Mouse (Mus musculus) c-Kit-positive CD71-positive TER-119-negative erythroid progenitor cells, embryonic 14.5 days (primary cell): ENCODE results near the gene Npc2.

ENCODE experiments used
- DNase-seq: peaks from one replicate; pipeline ENCODE4 v3.0.0-alpha.2; 2013; ENCODE audit warnings: low read depth

Gene Npc2

DNA sequence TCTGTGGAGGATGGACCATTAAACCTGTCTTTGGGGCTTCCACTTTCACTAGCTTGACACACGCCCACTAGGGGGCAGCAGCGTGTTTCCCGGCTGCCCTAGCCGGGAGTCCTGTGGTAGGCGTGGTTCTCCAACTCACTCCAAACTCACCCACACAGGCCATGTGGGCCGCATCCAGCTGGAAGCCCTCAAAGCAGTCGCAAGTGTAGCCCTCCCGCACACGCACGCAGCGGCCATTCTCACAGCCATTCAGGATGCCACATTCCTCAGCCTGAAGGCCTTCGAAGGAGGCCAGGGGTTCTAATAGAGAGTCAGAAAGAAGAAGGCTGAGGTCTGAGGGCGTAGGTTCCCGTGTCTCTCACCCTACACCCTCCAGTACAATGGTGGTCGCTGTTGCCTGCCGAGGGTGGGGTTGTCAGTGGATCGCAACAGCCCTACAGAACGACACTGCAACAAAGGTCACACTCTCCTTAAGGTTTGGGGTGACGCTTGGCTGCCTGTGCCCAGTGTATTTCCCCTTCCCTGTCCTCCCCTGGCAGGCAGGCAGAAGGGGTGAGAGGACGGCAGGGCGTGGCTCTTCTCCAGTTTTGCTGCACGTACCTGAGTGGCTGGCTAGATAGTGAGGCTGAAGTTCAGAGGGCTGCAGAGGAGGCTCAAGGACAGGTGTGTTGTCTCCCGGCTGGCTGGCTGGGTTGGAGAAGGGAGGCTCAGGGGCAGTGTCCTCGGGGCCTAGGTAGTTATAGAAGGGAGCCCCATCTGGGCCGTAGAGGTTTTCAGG, 11.8 kb upstream of the Npc2 start:
- DNase-seq = peak; percentile 87

DNA sequence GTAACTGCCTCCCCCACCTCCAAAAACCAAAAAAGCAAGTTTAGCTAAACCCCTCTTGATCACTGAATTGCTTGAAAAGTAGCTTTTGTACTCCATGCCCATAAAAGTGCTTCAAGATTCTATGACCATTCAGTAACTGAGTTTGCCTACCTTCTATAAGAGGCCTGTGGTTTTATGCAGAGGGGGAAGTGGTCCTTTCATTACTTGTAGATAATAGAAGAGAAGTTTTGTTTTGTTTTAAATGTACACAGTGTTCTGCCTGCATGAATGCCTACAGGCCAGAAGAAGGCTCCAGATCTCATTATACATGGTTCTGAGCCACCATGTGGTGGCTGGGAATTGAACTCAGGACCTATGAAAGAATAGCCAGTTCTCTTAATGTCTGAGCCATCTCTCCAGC, 3.3 kb upstream of the Npc2 start:
- no peak for DNase-seq

GRCm38 (mm10) chr12:84774376-84774775, 1.4 kb upstream of the Npc2 start:
- DNase-seq = peak; percentile 59

GRCm38 (mm10) chr12:84773476-84773875, 524 bp upstream of the Npc2 start:
- DNase-seq = no peak

DNA sequence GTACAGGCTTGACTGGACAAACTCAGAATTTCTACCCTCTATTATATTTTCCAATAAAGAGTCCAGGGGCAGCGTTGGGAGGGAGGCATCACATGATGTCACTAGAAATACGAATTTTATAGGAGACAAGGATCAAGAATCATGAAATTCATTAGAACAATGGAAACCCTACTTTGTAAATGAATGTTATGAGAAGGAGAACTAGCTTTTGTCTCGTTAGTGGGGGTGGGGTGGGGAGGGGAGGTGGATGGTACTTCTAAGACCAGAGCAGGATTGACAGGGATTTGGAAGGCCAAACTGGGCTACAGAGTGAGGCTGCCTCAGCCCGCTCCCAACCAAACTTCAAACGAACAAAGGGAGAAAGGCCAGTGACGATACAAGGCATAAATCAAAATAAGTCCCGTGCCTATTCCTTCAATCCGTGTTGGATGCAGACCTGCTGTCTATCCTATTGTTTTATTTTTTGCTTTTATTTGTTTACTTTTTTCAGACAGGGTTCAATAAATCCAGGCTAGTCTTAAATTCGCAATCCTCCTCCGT, 901 bp downstream of the Npc2 start:
- DNase-seq = no peak

DNA sequence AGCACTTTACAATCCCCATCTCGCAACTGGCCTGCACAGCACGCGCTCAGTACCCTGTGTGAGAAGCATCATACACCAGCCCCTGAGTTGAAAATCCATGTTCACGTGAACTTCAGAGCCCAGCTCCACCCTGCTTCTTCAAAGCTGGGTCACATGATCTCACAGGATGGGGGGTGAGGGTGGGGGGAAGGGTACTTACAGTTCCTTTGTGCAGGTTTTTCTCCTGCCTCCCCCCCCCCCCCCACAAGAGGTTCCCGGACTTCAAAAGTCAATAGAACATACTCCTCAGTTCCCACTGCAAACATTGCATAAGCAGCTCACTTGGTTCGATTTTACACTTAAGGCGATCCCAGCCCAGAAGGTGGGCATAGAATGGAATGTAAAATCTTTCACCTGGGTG, 3.3 kb downstream of the Npc2 start:
- no peak for DNase-seq

- no peak for DNase-seq
These were observed 5.4 kb downstream of the Npc2 start for GRCm38 (mm10) chr12:84767510-84767909.

DNA sequence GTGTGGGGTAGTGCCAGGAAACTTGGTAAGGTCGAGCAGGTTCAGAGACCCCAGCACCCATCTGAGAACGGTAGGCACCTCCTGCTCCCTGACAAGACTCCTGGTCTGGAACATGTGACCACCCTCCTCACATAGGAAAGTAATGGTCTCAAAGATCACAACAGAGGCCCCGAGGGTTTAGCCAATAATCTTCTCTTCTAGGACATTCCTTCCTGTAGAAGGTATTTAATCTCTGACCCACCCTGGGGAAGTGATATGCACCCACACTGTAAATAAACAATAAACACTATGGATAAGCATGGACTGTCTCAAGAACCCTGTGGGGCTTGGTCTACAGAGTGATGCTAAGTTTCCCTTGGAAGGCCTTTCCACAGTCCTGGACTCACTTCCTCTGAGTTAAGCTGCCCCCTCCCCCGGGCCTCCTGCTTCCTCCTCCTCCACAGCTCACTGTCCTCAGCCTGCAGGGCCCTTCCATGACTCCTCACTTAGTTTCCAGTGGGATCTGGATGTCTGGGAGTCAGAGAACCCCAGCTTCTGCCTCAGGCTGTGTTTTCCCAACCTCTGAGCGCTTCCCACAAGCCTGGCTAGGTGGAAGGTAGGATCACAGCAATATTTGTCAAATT, 6.7 kb downstream of the Npc2 start:
- DNase-seq = no peak

GRCm38 (mm10) chr12:84765506-84765905, 7.4 kb downstream of the Npc2 start:
- no peak for DNase-seq

DNA sequence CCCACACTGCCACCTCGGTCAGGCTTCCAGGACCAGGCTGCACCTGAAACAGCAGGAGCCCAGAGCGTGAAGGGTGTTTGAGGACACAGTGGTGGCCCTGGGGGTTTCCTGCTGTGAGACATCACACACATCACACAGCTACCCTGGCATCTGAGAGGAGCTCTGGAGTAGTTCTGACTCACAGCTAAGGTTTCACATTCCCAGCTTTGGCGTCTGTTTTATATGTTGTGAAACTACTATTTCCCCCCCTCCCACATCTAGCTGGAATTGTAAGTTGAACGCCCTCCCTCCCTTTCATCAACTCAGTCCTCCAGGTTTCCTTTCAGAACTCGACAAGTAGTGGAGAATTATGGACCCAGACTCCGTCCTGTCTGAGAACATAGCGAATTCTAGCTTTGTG, 8.2 kb downstream of the Npc2 start:
- DNase-seq = no peak

DNA sequence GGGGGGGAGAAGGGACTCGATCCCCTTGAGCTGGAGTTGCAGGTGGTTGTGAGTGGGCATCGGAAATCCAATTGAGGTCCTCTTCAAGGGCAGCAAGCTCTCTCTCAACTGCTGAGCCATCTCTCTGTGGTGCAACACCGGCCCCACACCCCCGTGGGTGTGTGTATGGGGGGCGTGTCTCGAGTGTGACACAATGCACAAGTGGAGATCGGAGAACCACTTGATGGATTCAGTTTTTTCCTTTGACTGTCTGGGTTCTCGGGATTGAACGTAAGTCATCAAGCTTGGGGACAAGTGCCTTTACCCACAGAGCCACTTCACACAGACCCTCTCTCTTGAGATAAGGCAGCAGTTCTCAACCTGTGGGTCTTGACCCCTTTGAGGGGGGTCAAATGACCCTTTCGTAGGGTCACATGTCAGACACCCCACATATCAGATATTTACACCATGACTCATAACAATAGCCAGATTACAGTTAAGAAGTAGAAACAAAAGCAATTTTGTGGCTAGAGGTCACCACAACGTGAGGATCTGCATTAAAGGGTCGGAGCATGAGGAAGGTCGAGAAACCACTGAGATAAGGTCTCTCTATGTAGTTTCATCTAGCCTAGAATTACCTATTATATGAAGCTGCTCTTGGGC, 9.3 kb downstream of the Npc2 start:
- DNase-seq = no peak

- no peak for DNase-seq
These were observed 10.4 kb downstream of the Npc2 start for GRCm38 (mm10) chr12:84762532-84762931.

GRCm38 (mm10) chr12:84759063-84759462, 13.9 kb downstream of the Npc2 start:
- peak; percentile 43 for DNase-seq

DNA sequence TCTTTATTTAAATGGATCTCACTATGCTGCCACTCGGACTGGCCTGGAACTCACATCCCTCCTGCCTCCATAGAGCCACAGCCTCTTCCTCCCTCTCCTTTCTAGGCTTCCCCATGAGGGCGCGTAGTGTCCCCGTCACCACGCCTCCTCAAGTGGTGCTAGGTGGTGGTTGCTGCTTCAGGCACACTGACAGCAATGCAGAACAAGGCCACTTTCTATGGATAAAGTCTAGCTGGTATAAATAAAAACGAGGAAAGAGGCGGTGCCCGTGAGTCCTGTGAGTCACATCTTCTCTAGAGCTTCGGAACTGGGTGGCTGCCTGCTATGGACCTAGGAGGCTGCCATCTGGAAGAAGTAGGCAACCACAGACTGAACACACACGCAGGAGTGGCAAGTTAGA, 16.9 kb downstream of the Npc2 start:
- no peak for DNase-seq

- DNase-seq = peak; percentile 51
These were observed 17.8 kb downstream of the Npc2 start for GRCm38 (mm10) chr12:84755008-84755695.

- DNase-seq = no peak
These were observed 20.6 kb downstream of the Npc2 start for GRCm38 (mm10) chr12:84752131-84752977.

GRCm38 (mm10) chr12:84750661-84751060, 22.3 kb downstream of the Npc2 start:
- no peak for DNase-seq

DNA sequence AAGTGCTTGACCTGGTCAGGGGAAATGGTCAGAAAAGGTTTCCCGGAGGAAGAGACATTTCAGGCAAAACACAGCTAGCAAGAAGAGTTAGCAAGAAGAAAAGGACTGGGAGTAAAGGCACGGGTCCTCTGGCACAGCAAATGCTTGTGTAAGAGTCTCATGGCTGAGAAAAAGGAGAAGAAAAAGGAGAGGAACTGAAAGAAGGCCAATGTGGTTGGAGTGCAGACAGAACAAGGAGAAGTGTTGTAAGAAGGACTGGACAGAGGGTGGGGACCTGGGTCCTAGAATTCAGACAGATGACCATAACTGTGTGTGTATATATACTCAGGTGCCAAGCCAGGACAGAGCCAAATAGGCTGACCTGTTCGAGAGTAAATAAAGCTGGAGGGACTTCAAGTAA, 24.8 kb downstream of the Npc2 start:
- DNase-seq = no peak

DNA sequence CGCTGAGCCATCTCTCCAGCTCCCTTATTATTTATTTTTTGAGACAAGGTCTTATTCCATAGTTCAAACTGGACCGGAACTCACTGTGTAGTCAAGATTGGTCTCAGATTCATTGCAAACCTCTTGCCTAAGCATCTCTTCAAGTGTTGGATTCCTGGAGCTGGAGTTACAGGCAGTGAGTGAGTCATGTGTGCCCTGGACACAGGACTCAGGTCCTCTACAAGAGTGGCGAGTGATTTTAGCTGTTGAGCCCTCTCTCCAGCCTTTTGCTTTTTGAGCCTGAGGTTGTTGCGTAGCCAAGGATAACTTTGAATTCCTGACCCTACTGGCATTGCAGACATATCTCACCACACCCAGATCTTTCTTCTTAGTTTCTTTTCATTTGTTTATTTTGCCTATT, 27.3 kb downstream of the Npc2 start:
- no peak for DNase-seq

GRCm38 (mm10) chr12:84743496-84743895, 29.5 kb downstream of the Npc2 start:
- no peak for DNase-seq

DNA sequence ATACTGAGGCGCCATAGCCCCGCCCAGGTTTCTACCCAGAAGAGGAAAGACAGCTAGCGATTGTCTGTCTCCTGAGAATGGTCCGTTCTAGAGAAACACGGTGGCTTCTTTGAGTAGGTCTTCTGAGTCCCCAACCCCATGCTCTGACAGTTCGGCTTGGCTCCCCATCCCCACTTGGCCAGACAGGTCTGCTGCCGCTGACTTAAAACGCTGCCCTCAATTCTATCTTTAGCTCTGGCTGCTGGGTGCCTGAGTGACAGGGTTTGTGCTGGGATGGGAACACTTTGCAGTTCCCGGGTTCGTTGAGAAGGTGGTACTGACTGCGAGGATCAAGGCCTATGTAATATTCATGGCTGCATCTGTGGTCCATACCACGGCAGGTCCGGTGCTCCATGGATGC, 39.6 kb downstream of the Npc2 start:
- no peak for DNase-seq

DNA sequence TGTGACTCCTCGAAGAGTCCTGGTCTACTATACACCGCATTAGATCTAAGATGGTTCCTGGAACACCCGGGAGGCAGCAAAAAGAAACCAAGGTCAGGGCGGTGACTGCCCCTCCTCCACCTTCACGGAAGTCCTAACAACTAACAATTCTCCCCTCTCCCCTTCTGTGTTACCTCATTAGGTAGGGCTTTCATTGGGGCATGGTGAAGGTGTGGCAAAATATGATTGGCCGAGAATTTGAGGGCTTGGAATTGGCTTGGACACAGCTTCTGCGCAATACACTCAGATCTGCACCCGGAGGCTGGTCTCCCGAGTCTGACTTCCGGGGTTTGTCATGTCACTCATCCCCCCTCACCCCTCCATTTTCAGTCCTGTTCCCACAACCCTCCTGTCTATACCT, 44.5 kb downstream of the Npc2 start:
- DNase-seq = no peak
